Mouse (Mus musculus) hindbrain, embryonic 10.5 days (tissue): ENCODE data around the gene Gapt. TPM values are rescaled to one million over a fixed set of nuclear protein-coding genes. Genes with fewer than 3 reads are reported as not detected.
A peak's percentile ranks its signal among the peaks of the same experiment; 100 is the strongest.
"Not testable (repeated sequence)": the region's sequence is repeated elsewhere in the genome, so short reads cannot be mapped to it uniquely, and the experiment has no call there.

Source experiments
- DNase-seq: peaks from one replicate; pipeline ENCODE4 v3.0.0-alpha.2; 2017; ENCODE audit warnings: low spot score
- H3K27ac ChIP-seq: fragments of 300-500 bp; sonication (generic); 2 replicates; pipeline ENCODE4 v1.5.1; 2016; ENCODE audit warnings: mild to moderate bottlenecking, moderate library complexity
- H3K27me3 ChIP-seq: fragments of 300-500 bp; sonication (generic); 2 replicates; pipeline ENCODE4 v1.6.1; 2016; ENCODE audit warnings: mild to moderate bottlenecking; ENCODE audit not compliant: poor library complexity, insufficient read depth, severe bottlenecking
- H3K36me3 ChIP-seq: fragments of 300-500 bp; sonication (generic); 2 replicates; pipeline ENCODE4 v1.6.1; 2016; ENCODE audit warnings: mild to moderate bottlenecking, moderate library complexity
- H3K4me1 ChIP-seq: fragments of 300-500 bp; sonication (generic); replicated peaks from 2 replicates; pipeline ENCODE4 v1.6.1; 2016; ENCODE audit warnings: mild to moderate bottlenecking
- H3K4me3 ChIP-seq: fragments of 300-500 bp; sonication (generic); 2 replicates; pipeline ENCODE4 v1.5.1; 2016; ENCODE audit warnings: mild to moderate bottlenecking, moderate library complexity
- H3K9me3 ChIP-seq: fragments of 300-500 bp; sonication (generic); 2 replicates; pipeline ENCODE4 v1.6.1; 2016; ENCODE audit warnings: mild to moderate bottlenecking, moderate library complexity
- WGBS: fragments of 180-500 bp; shearing (Covaris S2); methylation state at CpG from one replicate; pipeline ENCODE4 v1.1.7; 2016; 5-methylcytosine and 5-hydroxymethylcytosine counted together
- polyA plus RNA-seq: library from polyadenylated mRNA; unstranded; fragments of >200 nt; fragmentation: Nextera tagmentation; extraction: Ambion mirVana; gene quantifications from 2 replicates; pipeline ENCODE4 v1.2.1, GENCODE M21; 2016

Gapt gene
- 0.09 and 0.10 TPM in 2 replicates for polyA plus RNA-seq

GRCm38 (mm10) chr13:110356941-110357340 is at the start of gene Gapt:
Gapt (minus strand) TSS chr13:110357199.
- no peak within 1 kb of the TSS for H3K27ac ChIP-seq
- WGBS = 96% methylated on average over 2 of the region's 2 CpGs
- H3K27me3 ChIP-seq = no peaks in the 10 kb centered on the region
- no peaks in the 10 kb centered on the region for H3K9me3 ChIP-seq
- no peaks in the 10 kb centered on the region for H3K36me3 ChIP-seq
- no peak within 1 kb of the TSS for H3K4me3 ChIP-seq
- DNase-seq = no peak
- H3K4me1 ChIP-seq = no peaks in the 10 kb centered on the region

DNA sequence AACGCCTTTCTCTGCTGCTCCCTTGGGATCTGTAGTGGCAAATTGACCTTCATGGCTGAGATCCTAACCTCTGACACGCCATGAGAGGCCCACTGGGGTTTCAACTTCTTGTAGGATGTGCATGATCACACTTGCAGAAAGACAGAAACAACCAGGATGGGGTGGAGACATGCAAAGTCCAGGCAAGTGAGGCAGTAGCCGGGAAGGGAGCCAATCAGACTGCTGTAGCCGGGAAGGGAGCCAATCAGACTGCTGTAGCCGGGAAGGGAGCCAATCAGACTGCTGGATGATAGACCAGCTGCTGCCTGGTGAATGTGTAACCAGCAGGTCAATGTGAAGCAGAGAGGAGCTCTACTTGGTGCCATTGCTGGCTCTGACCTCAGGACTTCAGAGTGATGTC is 49.2 kb upstream of the Gapt start:
- DNase-seq = no peak
- Histone ChIP-seq H3K4me3 (no peak overlapping the region), H3K27me3 (no peaks in the 10 kb centered on the region), H3K27ac (no peak overlapping the region), H3K9me3 (no peaks in the 10 kb centered on the region), H3K36me3 (no peaks in the 10 kb centered on the region), H3K4me1 (no peaks in the 10 kb centered on the region)
- 70% methylated on average over 5 of the region's 5 CpGs for WGBS

DNA sequence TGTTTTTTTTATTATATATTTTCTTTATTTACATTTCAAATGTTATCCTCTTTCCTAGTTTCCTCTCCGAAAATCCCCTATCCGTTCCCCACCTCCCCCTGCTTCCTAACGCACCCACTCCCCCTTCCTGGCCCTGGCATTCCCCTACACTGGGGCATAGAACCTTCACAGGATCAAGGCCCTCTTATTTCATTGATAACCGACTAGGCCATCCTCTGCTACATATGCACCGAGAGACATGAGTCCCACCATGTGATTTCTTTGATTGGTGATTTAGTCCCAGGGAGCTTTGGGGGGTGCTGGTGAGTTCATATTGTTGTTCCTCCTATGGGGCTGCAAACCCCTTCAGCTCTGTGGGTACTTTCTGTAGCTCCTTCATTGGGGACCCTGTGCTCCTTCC is 47.7 kb upstream of the Gapt start:
- H3K9me3 ChIP-seq, H3K4me1 ChIP-seq, H3K27me3 ChIP-seq, H3K27ac ChIP-seq, H3K4me3 ChIP-seq, DNase-seq: not testable (repeated sequence)
- H3K36me3 ChIP-seq = peaks cover 13% of the 10 kb centered on the region
- WGBS = 89% methylated on average over 5 of the region's 5 CpGs

DNA sequence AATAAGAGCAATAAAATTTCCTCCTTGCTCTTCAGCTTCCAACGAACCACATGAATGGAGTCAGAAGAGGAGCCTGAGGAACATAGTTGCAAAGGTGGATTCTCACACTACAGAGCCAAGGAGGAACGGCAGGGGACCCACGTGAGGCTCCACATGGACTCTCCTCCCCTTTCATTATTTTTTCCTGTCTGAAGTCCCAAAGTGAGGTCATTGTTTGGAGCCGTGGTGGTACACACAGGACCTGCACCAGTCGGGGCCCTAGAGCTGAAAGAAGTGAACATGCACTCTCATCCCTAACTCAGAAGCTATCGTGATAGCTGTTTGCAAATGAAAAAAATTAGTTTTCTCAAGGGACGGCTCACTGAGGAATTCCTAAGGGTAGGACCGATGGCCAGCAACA is 47.1 kb upstream of the Gapt start:
- 63% methylated on average over 8 of the region's 8 CpGs for WGBS
- no peaks in the 10 kb centered on the region for H3K4me1 ChIP-seq
- peaks cover 19% of the 10 kb centered on the region for H3K36me3 ChIP-seq
- no peak overlapping the region for H3K27ac ChIP-seq
- H3K9me3 ChIP-seq = no peaks in the 10 kb centered on the region
- no peaks in the 10 kb centered on the region; the same call in 1 of the 2 replicates for H3K27me3 ChIP-seq
- DNase-seq = no peak
- no peak overlapping the region for H3K4me3 ChIP-seq

GRCm38 (mm10) chr13:110401877-110402276 is 44.9 kb upstream of the Gapt start:
- no peaks in the 10 kb centered on the region for H3K4me1 ChIP-seq
- H3K27ac ChIP-seq = no peak overlapping the region
- 87% methylated on average over 2 of the region's 2 CpGs for WGBS
- H3K36me3 ChIP-seq = peaks cover 35% of the 10 kb centered on the region
- H3K27me3 ChIP-seq = peaks cover under 1% of the 10 kb centered on the region
- H3K9me3 ChIP-seq = no peaks in the 10 kb centered on the region
- DNase-seq = no peak
- H3K4me3 ChIP-seq = no peak overlapping the region

DNA sequence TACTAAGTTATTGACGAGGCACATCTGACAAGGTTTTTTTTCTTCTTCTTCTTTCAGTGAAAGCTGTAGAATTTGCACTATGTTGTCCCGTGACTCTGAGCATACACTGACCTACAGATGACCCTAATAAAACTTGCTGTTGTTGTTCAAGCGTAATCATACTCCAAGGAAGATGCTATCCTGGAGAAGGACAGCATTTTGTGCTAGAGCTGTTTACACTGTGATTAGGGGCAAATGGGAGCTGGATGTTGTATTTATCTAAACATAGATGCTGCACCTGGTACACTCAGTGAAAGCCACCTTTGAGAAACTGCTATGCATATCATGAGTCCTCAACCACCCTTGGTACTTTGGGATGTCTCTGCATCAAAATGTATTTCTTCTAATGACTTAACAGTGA is 44.4 kb upstream of the Gapt start:
- H3K4me1 ChIP-seq = no peaks in the 10 kb centered on the region
- no peak for DNase-seq
- H3K9me3 ChIP-seq = no peaks in the 10 kb centered on the region
- H3K27ac ChIP-seq = no peak overlapping the region
- WGBS = 87% methylated on average over 3 of the region's 3 CpGs
- H3K4me3 ChIP-seq = no peak overlapping the region
- peaks cover 35% of the 10 kb centered on the region for H3K36me3 ChIP-seq
- peaks cover 4% of the 10 kb centered on the region for H3K27me3 ChIP-seq

- DNase-seq = no peak
- H3K9me3 ChIP-seq = no peaks in the 10 kb centered on the region
- H3K36me3 ChIP-seq = peaks cover 35% of the 10 kb centered on the region
- H3K4me3 ChIP-seq = no peak overlapping the region
- WGBS = 83% methylated on average over 24 of the region's 24 CpGs
- H3K27me3 ChIP-seq = peaks cover 9% of the 10 kb centered on the region
- no peak overlapping the region for H3K27ac ChIP-seq
- H3K4me1 ChIP-seq = peaks cover 14% of the 10 kb centered on the region; the same call in 1 of the 2 replicates
Measured at GRCm38 (mm10) chr13:110398513-110399270, 41.7 kb upstream of the Gapt start.

DNA sequence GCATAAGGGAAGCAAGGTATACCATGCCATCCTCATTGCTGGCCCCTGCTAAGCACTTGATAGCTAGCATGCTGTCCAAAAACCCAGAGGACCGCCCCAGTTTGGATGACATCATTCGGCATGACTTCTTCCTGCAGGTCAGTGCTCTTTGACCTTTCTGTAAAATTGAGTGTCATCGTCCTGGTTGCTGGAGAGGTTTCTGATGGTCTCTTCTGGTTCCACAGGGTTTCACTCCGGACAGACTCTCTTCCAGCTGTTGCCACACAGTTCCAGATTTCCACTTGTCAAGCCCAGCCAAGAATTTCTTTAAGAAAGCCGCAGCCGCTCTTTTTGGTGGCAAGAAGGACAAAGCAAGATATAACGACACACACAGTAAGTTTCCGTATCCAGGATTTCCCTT is 40.8 kb upstream of the Gapt start:
- H3K4me3 ChIP-seq = no peak overlapping the region
- H3K27me3 ChIP-seq = peaks cover 13% of the 10 kb centered on the region
- H3K9me3 ChIP-seq = no peaks in the 10 kb centered on the region
- no peak for DNase-seq
- 88% methylated on average over 8 of the region's 8 CpGs for WGBS
- peaks cover 14% of the 10 kb centered on the region; the same call in 1 of the 2 replicates for H3K4me1 ChIP-seq
- peaks cover 35% of the 10 kb centered on the region for H3K36me3 ChIP-seq
- H3K27ac ChIP-seq = no peak overlapping the region

- H3K27me3 ChIP-seq = peaks cover 14% of the 10 kb centered on the region
- no peaks in the 10 kb centered on the region for H3K9me3 ChIP-seq
- 31% methylated on average over 21 of the region's 21 CpGs for WGBS
- H3K27ac ChIP-seq = peak overlapping the region; percentile 88
- H3K36me3 ChIP-seq = peaks cover 35% of the 10 kb centered on the region
- peak overlapping the region; percentile 78 for H3K4me3 ChIP-seq
- no peak for DNase-seq
- H3K4me1 ChIP-seq = peaks cover 14% of the 10 kb centered on the region; the same call in 1 of the 2 replicates
Measured at GRCm38 (mm10) chr13:110395916-110396685, 39.1 kb upstream of the Gapt start.

DNA sequence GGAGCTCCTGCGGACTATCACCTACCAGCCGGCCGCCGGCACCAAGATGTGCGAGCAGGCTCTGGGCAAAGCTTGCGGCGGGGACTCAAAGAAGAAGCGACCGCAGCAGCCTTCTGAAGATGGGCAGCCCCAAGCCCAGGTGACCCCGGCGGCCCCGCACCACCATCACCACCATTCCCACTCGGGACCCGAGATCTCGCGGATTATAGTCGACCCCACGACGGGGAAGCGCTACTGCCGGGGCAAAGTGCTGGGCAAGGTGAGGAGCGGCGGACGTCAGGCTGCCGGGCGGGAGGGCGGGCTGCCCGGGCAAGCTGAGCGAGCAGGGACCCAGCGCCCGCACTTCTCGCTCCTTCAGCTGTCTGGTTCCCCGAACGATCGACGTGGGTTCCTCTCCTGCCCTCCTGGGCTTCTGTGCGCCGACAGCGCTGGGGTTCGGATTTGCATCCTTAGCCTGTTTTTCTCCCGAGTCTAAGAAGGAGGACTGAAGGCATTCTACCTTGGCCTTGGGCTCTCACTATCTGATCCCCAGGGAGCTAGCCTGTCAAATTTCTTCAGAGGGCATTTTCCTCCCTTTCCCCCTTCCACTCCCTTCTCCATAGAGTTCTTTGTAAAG is 38.3 kb upstream of the Gapt start:
- Histone ChIP-seq H3K4me1 (peaks cover 14% of the 10 kb centered on the region; the same call in 1 of the 2 replicates), H3K9me3 (no peaks in the 10 kb centered on the region), H3K4me3 (peak overlapping the region; percentile 78), H3K27me3 (peaks cover 14% of the 10 kb centered on the region), H3K36me3 (peaks cover 26% of the 10 kb centered on the region), H3K27ac (peak overlapping the region; percentile 88)
- DNase-seq = no peak
- WGBS = under 1% methylated on average over 41 of the region's 41 CpGs

DNA sequence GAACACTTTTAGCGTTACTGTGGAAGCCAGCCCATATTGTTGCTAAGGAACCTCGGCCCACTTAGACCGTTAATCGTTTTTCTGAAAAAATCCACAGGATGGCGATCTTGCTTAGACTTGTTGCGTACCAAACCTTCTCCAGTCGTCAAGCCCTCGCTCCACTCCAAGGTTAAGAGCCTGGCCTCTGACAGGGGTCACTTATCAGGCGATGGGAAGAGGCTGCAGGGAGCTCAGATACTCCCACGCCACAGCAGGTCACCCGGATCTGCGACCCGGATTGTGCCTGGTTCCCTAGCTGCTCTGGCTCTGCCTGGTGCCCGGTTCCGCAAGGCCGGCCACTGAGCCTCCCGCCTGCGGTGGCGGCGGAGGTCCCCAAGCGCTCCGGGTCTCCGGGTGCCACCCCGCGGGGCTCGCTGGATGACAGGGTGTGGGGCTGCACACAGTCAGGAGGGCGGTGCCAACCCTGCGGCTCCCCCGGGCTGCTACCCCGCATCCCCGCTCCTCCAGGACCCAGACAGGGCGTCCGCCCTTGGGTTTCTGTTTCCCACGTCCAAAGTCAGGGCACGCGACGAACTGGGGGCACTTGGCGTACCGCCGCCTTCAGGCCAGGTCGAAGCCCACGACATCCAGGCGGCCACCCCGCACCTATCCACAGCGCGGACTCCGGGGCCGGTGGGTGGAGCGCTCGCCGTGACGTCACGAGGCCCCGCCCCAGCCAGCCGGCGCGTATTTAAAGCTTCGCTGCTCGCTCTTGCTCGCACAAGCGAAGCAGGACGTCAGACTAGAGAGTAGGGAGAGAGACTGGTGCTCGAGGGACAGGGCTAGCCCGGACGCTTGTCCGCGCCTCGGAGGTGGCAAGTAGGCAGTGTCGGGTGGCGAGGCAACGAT is 37.5 kb upstream of the Gapt start, which contains the start of gene Plk2:
Gene Plk2 (plus strand): TSS at position 756 of the 888 bp plus-strand sequence.
- WGBS = 1% methylated on average over 71 of the region's 71 CpGs
- Histone ChIP-seq H3K27me3 (peaks cover 14% of the 10 kb centered on the region), H3K4me3 (peak within 1 kb of the TSS; percentile 78), H3K36me3 (peaks cover 21% of the 10 kb centered on the region), H3K4me1 (peaks cover 14% of the 10 kb centered on the region; the same call in 1 of the 2 replicates), H3K9me3 (peaks cover 5% of the 10 kb centered on the region; the same call in 1 of the 2 replicates), H3K27ac (peak within 1 kb of the TSS; percentile 88)
- peak; percentile 93 for DNase-seq

- no peak overlapping the region for H3K4me3 ChIP-seq
- H3K27ac ChIP-seq = no peak overlapping the region
- peaks cover 11% of the 10 kb centered on the region; the same call in 1 of the 2 replicates for H3K9me3 ChIP-seq
- WGBS = 47% methylated on average over 3 of the region's 3 CpGs
- peaks cover 2% of the 10 kb centered on the region for H3K36me3 ChIP-seq
- peaks cover 14% of the 10 kb centered on the region for H3K27me3 ChIP-seq
- peaks cover 14% of the 10 kb centered on the region; the same call in 1 of the 2 replicates for H3K4me1 ChIP-seq
- DNase-seq = no peak
Measured at GRCm38 (mm10) chr13:110392631-110393030, 35.6 kb upstream of the Gapt start.
